Mouse (Mus musculus) embryonic fibroblast, embryonic 13.5 days (primary cell): ENCODE data around the gene Dlk2.

Experiments used
- CTCF ChIP-seq: IDR thresholded peaks from 2 replicates; pipeline ENCODE4 v1.5.1; 2011; ENCODE audit warnings: mild to moderate bottlenecking, control low read depth, low read length, moderate library complexity, borderline replicate concordance; ENCODE audit not compliant: insufficient read depth
- POLR2A ChIP-seq: IDR thresholded peaks from 2 replicates; pipeline ENCODE4 v1.6.1; 2011; ENCODE audit warnings: low read depth, mild to moderate bottlenecking, control low read depth, low read length, moderate library complexity

- TF ChIP-seq POLR2A (no peak), CTCF (no peak)
Measured at GRCm38 (mm10) chr17:46306956-46307355, 9.7 kb downstream of the Dlk2 start.
